Mouse (Mus musculus) neural tube, embryonic 10.5 days (tissue): ENCODE measurements around the gene Nhsl2.

Experiments
- DNase-seq: peaks from one replicate; pipeline ENCODE4 v3.0.0-alpha.2; 2017; ENCODE audit warnings: low spot score; ENCODE audit errors: extremely low spot score

Nhsl2 gene

GRCm38 (mm10) chrX:102041562-102041961 is 192.4 kb downstream of the Nhsl2 start:
- no peak for DNase-seq

- DNase-seq, result no peak
These were observed 193.2 kb downstream of the Nhsl2 start for GRCm38 (mm10) chrX:102042386-102042785.

- no peak for DNase-seq
These were observed 201.4 kb downstream of the Nhsl2 start for GRCm38 (mm10) chrX:102050552-102050951.

- DNase-seq, result no peak
These were observed 202.0 kb downstream of the Nhsl2 start for GRCm38 (mm10) chrX:102051225-102051624.

GRCm38 (mm10) chrX:102053371-102053770 is 204.2 kb downstream of the Nhsl2 start:
- DNase-seq, result no peak

- no peak for DNase-seq
These were observed 204.8 kb downstream of the Nhsl2 start for GRCm38 (mm10) chrX:102054009-102054408.

GRCm38 (mm10) chrX:102059437-102059836 is 210.3 kb downstream of the Nhsl2 start:
- DNase-seq, result no peak

GRCm38 (mm10) chrX:102060243-102060642 is 211.1 kb downstream of the Nhsl2 start:
- no peak for DNase-seq

- DNase-seq, result no peak
These were observed 211.7 kb downstream of the Nhsl2 start for GRCm38 (mm10) chrX:102060891-102061290.

GRCm38 (mm10) chrX:102064062-102064461 is 214.9 kb downstream of the Nhsl2 start:
- no peak for DNase-seq

GRCm38 (mm10) chrX:102065213-102065775 is 216.1 kb downstream of the Nhsl2 start:
- DNase-seq, result no peak

- peak; percentile 74 for DNase-seq
These were observed 216.9 kb downstream of the Nhsl2 start for GRCm38 (mm10) chrX:102066134-102066533.

- no peak for DNase-seq
These were observed 217.9 kb downstream of the Nhsl2 start for GRCm38 (mm10) chrX:102067118-102067517.

GRCm38 (mm10) chrX:102068811-102069540 is 219.8 kb downstream of the Nhsl2 start:
- DNase-seq, result no peak

GRCm38 (mm10) chrX:102070591-102071471 is 221.6 kb downstream of the Nhsl2 start, which contains the start of gene Rtl5:
Rtl5 (minus strand) TSS chrX:102071304.
- DNase-seq, result peak; percentile 60

GRCm38 (mm10) chrX:102071517-102071916 is 222.3 kb downstream of the Nhsl2 start:
- DNase-seq, result no peak

- no peak for DNase-seq
These were observed 224.6 kb downstream of the Nhsl2 start for GRCm38 (mm10) chrX:102073605-102074325.

- DNase-seq, result no peak
These were observed 225.2 kb downstream of the Nhsl2 start for GRCm38 (mm10) chrX:102074435-102074834.

GRCm38 (mm10) chrX:102075158-102075557 is 226.0 kb downstream of the Nhsl2 start:
- no peak for DNase-seq

GRCm38 (mm10) chrX:102076886-102077765 is 227.9 kb downstream of the Nhsl2 start:
- DNase-seq, result no peak
